Mouse (Mus musculus) limb, embryonic 14.5 days (tissue): ENCODE data around the gene Suv39h2. TPM values are rescaled to one million over a fixed set of nuclear protein-coding genes. Genes with fewer than 3 reads are reported as not detected.

ENCODE experiments used
- ATAC-seq: fragments of 200-750 bp; cut with Nextera tagmentation; 2 replicates; pipeline ENCODE4 v1.8.0; 2017; ENCODE audit warnings: low read depth, moderate number of reproducible peaks, moderate TSS enrichment; ENCODE audit not compliant: low FRiP score
- DNase-seq: peaks from one replicate; pipeline ENCODE4 v3.0.0-alpha.2; 2015; ENCODE audit warnings: low spot score
- H3K27ac ChIP-seq: fragments of 300-500 bp; sonication (generic); replicated peaks from 2 replicates; pipeline ENCODE4 v1.5.1; 2014; ENCODE audit warnings: low read depth, mild to moderate bottlenecking, low read length, moderate library complexity, mixed read lengths
- H3K27me3 ChIP-seq: fragments of 300-500 bp; sonication (generic); 2 replicates; pipeline ENCODE4 v1.6.1; 2014; ENCODE audit warnings: low read length, mixed read lengths; ENCODE audit not compliant: control insufficient read depth, insufficient read depth
- H3K36me3 ChIP-seq: fragments of 300-500 bp; sonication (generic); 2 replicates; pipeline ENCODE4 v1.6.1; 2014; ENCODE audit warnings: mild to moderate bottlenecking, low read length, moderate library complexity, mixed read lengths; ENCODE audit not compliant: control insufficient read depth, insufficient read depth
- H3K4me1 ChIP-seq: fragments of 300-500 bp; sonication (generic); 2 replicates; pipeline ENCODE4 v1.6.1; 2014; ENCODE audit warnings: antibody characterized with exemption, low read length, mixed read lengths; ENCODE audit not compliant: control insufficient read depth, insufficient read depth
- H3K4me2 ChIP-seq: fragments of 300-500 bp; sonication (generic); replicated peaks from 2 replicates; pipeline ENCODE4 v1.6.1; 2014; ENCODE audit warnings: low read depth, mild to moderate bottlenecking, low read length, moderate library complexity; ENCODE audit not compliant: severe bottlenecking
- H3K4me3 ChIP-seq: fragments of 300-500 bp; sonication (generic); replicated peaks from 2 replicates; pipeline ENCODE4 v1.5.1; 2014; ENCODE audit warnings: low read length
- H3K9ac ChIP-seq: fragments of 300-500 bp; sonication (generic); 2 replicates; pipeline ENCODE4 v1.6.1; 2014; ENCODE audit warnings: mild to moderate bottlenecking, low read depth, low read length, moderate library complexity; ENCODE audit not compliant: severe bottlenecking
- H3K9me3 ChIP-seq: fragments of 300-500 bp; sonication (generic); 2 replicates; pipeline ENCODE4 v1.6.1; 2016; ENCODE audit warnings: low read length; ENCODE audit not compliant: control insufficient read depth
- POLR2A ChIP-seq: fragments of 200-500 bp; IDR thresholded peaks from 2 replicates; pipeline ENCODE4 v1.8.0; 2012; ENCODE audit warnings: inconsistent platforms, mild to moderate bottlenecking, moderate library complexity, borderline replicate concordance; ENCODE audit not compliant: insufficient read depth, insufficient read length; ENCODE audit errors: extremely low read depth
- WGBS: fragments of 180-500 bp; shearing (Covaris S2); extraction: QIAGEN DNeasy Blood & Tissue Kit; methylation state at CpG from one replicate; pipeline ENCODE4 v1.1.7; 2014; 5-methylcytosine and 5-hydroxymethylcytosine counted together
- polyA plus RNA-seq, 2 experiments: library from polyadenylated mRNA; depleted of rRNA in 1 of 2; stranded (reverse) in 1 of 2; unstranded in 1 of 2; fragments of >200 nt; fragmentation: Nextera tagmentation in 1 of 2; extraction: Ambion mirVana in 1 of 2; gene quantifications; 2 replicates each; pipeline versions ENCODE4 v1.2.1 to v1.2.3; 2012 to 2014

Gene Suv39h2
- polyA plus RNA-seq, 2 experiments, result 9.2 to 15.4 TPM

DNA sequence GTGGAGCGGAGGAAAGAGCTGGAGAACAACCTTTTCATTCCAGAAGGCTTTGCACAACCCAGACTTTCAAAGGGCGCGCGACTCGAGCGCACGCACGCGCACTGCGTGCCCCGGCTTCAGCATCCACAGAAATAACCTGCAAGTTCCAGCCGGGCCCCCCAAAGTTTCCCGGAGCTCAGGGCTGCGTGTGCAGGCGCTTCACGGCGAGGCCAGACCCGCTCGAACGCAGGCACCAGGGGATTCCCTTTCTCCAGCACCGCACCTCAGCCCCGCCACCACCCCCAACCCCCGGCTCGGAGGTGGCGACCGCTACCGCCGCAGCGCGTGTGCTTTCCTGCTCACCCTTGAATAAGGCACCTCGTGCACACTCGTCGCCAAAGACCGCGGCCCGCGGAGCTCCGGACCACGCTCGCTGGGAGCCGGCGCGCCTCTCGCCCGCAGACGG is 448 bp downstream of the Suv39h2 start:
- Histone ChIP-seq H3K4me3 (peak overlapping the region; percentile 97), H3K27ac (peak overlapping the region; percentile 90), H3K9ac (peak overlapping the region; percentile 74), H3K9me3 (no peaks in the 10 kb centered on the region), H3K4me1 (peaks cover 12% of the 10 kb centered on the region), H3K27me3 (no peaks in the 10 kb centered on the region), H3K36me3 (no peaks in the 10 kb centered on the region; the same call in 1 of the 2 replicates), H3K4me2 (peak overlapping the region; percentile 68)
- DNase-seq (peak; percentile 41), ATAC-seq (peak; percentile 62)
- WGBS, result under 1% methylated on average over 44 of the region's 46 CpGs
- TF ChIP-seq POLR2A, result no peak; the same call in 1 of the 2 replicates

DNA sequence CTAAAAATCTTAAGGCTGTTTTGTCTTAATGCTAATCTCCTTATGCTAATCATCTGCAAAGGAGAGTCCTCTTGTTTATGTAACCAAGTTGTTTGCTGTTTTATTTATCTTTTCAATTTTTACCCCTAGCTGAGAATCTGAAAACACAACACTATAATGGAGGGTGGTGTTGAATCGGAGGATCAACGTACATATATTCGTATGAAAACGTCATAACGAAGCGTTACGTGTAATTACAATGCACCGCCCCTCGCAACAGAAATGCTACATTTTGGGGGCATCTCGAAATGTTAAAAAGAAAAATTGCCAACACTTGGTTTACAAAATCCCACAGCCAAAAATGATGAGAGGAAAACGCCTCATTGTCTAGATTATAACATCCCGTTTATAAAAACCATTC is 940 bp downstream of the Suv39h2 start:
- peaks cover 12% of the 10 kb centered on the region for H3K4me1 ChIP-seq
- no peaks in the 10 kb centered on the region for H3K9me3 ChIP-seq
- H3K4me2 ChIP-seq, result peak overlapping the region; percentile 68
- WGBS, result under 1% methylated on average over 12 of the region's 12 CpGs
- H3K4me3 ChIP-seq, result peak overlapping the region; percentile 97
- peak overlapping the region; percentile 90 for H3K27ac ChIP-seq
- no peaks in the 10 kb centered on the region; the same call in 1 of the 2 replicates for H3K36me3 ChIP-seq
- peak overlapping the region; percentile 74 for H3K9ac ChIP-seq
- H3K27me3 ChIP-seq, result no peaks in the 10 kb centered on the region
- no peak for TF ChIP-seq POLR2A
- ATAC-seq, result no peak
- DNase-seq, result no peak

DNA sequence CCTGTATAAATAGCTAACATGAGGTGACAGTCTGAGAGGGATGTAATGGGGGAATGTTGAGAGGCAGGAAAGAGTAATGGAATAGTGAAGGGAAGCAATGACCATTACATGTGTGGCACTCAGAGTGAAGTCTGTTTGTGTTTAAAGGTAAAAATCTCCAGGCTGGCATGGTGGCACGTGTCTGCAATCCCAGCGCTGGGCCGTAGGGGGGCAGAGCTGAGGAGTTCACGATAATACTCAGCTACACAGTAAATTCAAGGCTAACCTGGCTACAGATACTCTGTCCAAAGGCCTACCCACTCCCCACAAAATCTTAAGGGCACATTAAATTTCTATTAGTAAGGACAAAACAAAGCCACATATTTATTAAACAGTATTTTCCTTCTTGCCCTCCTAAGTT is 18.2 kb downstream of the Suv39h2 start:
- DNase-seq (no peak), ATAC-seq (no peak)
- WGBS, result 84% methylated on average over 4 of the region's 4 CpGs
- Histone ChIP-seq H3K27ac (no peak overlapping the region), H3K4me2 (no peak overlapping the region), H3K27me3 (no peaks in the 10 kb centered on the region), H3K4me1 (no peaks in the 10 kb centered on the region), H3K9ac (no peak overlapping the region), H3K36me3 (peaks cover 29% of the 10 kb centered on the region), H3K4me3 (no peak overlapping the region), H3K9me3 (no peaks in the 10 kb centered on the region)
- TF ChIP-seq POLR2A, result no peak

DNA sequence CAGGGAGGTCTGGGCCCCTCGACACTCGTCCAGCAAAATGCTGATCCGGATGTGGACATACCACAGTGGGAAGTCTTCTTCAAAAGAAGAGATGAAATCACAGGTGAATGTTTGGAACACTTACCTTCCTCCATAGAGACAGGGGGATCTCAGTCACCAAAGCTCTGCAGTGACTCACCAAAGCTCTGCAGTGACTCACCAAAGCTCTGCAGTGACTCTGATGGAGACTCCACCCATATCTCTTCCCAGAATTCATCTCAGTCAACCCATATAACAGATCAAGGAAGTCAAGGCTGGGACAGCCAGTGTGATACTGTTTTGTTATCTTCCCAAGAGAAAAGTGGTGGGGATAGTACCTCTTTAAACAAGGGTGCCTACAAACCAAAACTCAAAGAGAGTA is 21.7 kb downstream of the Suv39h2 start:
- 89% methylated on average over 3 of the region's 3 CpGs for WGBS

DNA sequence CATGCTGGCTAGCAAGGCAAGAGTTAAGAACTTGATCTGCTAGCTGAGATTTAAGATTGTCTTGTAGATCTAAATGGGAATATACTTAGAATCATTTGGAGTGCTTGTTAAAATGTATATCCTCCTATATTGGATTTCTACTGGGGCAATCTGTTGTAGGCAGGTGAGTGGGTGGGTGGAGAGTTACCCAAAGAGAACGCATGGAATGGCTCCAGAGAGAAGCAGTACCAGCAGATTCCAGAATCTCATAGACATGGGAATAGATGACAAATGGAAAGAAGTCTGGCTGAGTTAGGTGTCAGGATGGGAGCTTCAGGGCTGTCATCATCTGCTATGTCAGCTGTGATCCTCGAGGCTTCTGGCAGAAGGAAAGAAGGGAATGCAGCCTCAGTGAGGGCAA is 25.4 kb downstream of the Suv39h2 start:
- Histone ChIP-seq H3K4me1 (no peaks in the 10 kb centered on the region), H3K4me2 (no peak overlapping the region), H3K9me3 (no peaks in the 10 kb centered on the region), H3K27ac (no peak overlapping the region), H3K9ac (no peak overlapping the region), H3K4me3 (no peak overlapping the region), H3K27me3 (no peaks in the 10 kb centered on the region), H3K36me3 (peaks cover 18% of the 10 kb centered on the region)
- no peak for ATAC-seq
- WGBS, result 75% methylated on average over 2 of the region's 2 CpGs
- no peak for DNase-seq
- TF ChIP-seq POLR2A, result no peak

More for the DNA sequence above, 21.7 kb downstream of the Suv39h2 start:
- H3K27me3 ChIP-seq, result no peaks in the 10 kb centered on the region
- no peak overlapping the region for H3K4me3 ChIP-seq
- no peaks in the 10 kb centered on the region for H3K4me1 ChIP-seq
- H3K4me2 ChIP-seq, result no peak overlapping the region
- TF ChIP-seq POLR2A, result no peak
- H3K27ac ChIP-seq, result no peak overlapping the region
- no peak for DNase-seq
- no peak overlapping the region for H3K9ac ChIP-seq
- no peak for ATAC-seq
- H3K36me3 ChIP-seq, result peaks cover 30% of the 10 kb centered on the region
- H3K9me3 ChIP-seq, result no peaks in the 10 kb centered on the region

DNA sequence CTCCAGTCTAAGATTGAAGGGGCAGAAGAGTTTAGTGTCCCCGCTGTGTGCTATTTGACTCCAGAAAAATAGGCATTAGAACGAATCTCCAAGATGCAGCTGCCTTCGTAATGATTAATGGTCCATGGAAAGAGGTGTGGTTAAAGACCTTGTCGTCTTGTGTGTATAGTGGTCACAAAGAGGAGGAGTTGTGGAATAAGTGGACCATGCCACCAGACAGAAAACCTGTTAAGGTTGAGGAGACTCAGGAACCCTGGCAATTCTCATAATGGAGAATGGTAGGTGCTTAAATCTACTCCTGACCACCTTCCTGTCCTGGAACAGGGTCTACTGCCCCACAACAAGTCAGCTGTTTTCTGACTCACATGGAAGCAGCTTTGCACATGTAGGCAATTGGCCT is 28.8 kb downstream of the Suv39h2 start:
- ATAC-seq (no peak), DNase-seq (no peak)
- Histone ChIP-seq H3K4me3 (no peak overlapping the region), H3K27ac (no peak overlapping the region), H3K36me3 (peaks cover 13% of the 10 kb centered on the region), H3K9me3 (no peaks in the 10 kb centered on the region), H3K9ac (no peak overlapping the region), H3K4me2 (no peak overlapping the region), H3K4me1 (no peaks in the 10 kb centered on the region), H3K27me3 (no peaks in the 10 kb centered on the region)
- 68% methylated on average over 4 of the region's 4 CpGs for WGBS
- TF ChIP-seq POLR2A, result no peak
